Mouse (Mus musculus) testis, adult 2 months (tissue): ENCODE results near the gene Smim14. TPM values are rescaled to one million over a fixed set of nuclear protein-coding genes. Genes with fewer than 3 reads are reported as not detected.

Experiments
- H3K27ac ChIP-seq: fragments of 200-500 bp; 2 replicates; pipeline ENCODE4 v1.5.1; 2012; ENCODE audit warnings: low read depth, low read length; ENCODE audit not compliant: control insufficient read depth, insufficient read depth
- H3K27me3 ChIP-seq: fragments of 200-500 bp; 2 replicates; pipeline ENCODE4 v1.6.1; 2012; ENCODE audit warnings: mild to moderate bottlenecking, low read length, moderate library complexity; ENCODE audit not compliant: control insufficient read depth, insufficient read depth
- H3K36me3 ChIP-seq: fragments of 200-500 bp; 2 replicates; pipeline ENCODE4 v1.6.1; 2012; ENCODE audit warnings: mild to moderate bottlenecking, low read length; ENCODE audit not compliant: control insufficient read depth, insufficient read depth
- H3K4me1 ChIP-seq: fragments of 200-500 bp; 2 replicates; pipeline ENCODE4 v1.6.1; 2012; ENCODE audit warnings: low read length; ENCODE audit not compliant: control insufficient read depth, insufficient read depth
- H3K4me3 ChIP-seq: fragments of 200-500 bp; 2 replicates; pipeline ENCODE4 v1.5.1; 2012; ENCODE audit warnings: low read depth, mild to moderate bottlenecking, low read length, moderate library complexity, mixed read lengths; ENCODE audit not compliant: control insufficient read depth
- CTCF ChIP-seq: fragments of 200-500 bp; IDR thresholded peaks from 2 replicates; pipeline ENCODE4 v1.5.1; 2012; ENCODE audit warnings: low read depth, mild to moderate bottlenecking, inconsistent platforms, low read length, moderate library complexity; ENCODE audit not compliant: control insufficient read depth, insufficient read depth, insufficient replicate concordance
- POLR2A ChIP-seq: fragments of 200-500 bp; IDR thresholded peaks from 2 replicates; pipeline ENCODE4 v1.6.1; 2012; ENCODE audit warnings: low read depth, mild to moderate bottlenecking, inconsistent platforms, low read length, moderate library complexity; ENCODE audit not compliant: control insufficient read depth
- polyA plus RNA-seq: library from polyadenylated mRNA; depleted of rRNA; stranded (reverse); fragments of >200 nt; gene quantifications from 2 replicates; pipeline ENCODE4 v1.2.3, GENCODE M21; 2012

Smim14 gene
- polyA plus RNA-seq, 1 experiment, result 131 TPM

GRCm38 (mm10) chr5:65521803-65522202 is 15.2 kb downstream of the Smim14 start:
- TF ChIP-seq POLR2A (no peak), CTCF (no peak)
- H3K27me3 ChIP-seq, result no peaks in the 10 kb centered on the region
- H3K4me1 ChIP-seq, result no peaks in the 10 kb centered on the region
- no peak overlapping the region for H3K27ac ChIP-seq
- H3K4me3 ChIP-seq, result no peak overlapping the region
- H3K36me3 ChIP-seq, result no peaks in the 10 kb centered on the region

- Histone ChIP-seq H3K4me1 (no peaks in the 10 kb centered on the region), H3K4me3 (no peak overlapping the region), H3K27me3 (no peaks in the 10 kb centered on the region), H3K36me3 (no peaks in the 10 kb centered on the region), H3K27ac (no peak overlapping the region)
- TF ChIP-seq POLR2A, result no peak
- no peak for TF ChIP-seq CTCF
Measured at GRCm38 (mm10) chr5:65514635-65515278, 22.2 kb downstream of the Smim14 start.

GRCm38 (mm10) chr5:65513506-65513905 is 23.5 kb downstream of the Smim14 start:
- Histone ChIP-seq H3K4me3 (no peak overlapping the region), H3K36me3 (no peaks in the 10 kb centered on the region), H3K4me1 (no peaks in the 10 kb centered on the region), H3K27ac (0 out of 2 replicates have a peak overlapping the region, but pooled peaks have one; percentile 4), H3K27me3 (no peaks in the 10 kb centered on the region)
- TF ChIP-seq CTCF (no peak), POLR2A (no peak)

- H3K4me3 ChIP-seq, result no peak overlapping the region
Measured at GRCm38 (mm10) chr5:65508395-65508794, 28.6 kb downstream of the Smim14 start.

GRCm38 (mm10) chr5:65505786-65506185 is 31.2 kb downstream of the Smim14 start:
- no peaks in the 10 kb centered on the region for H3K36me3 ChIP-seq
- H3K4me3 ChIP-seq, result no peak overlapping the region
- no peak for TF ChIP-seq POLR2A
- H3K4me1 ChIP-seq, result peaks cover 2% of the 10 kb centered on the region; the same call in 1 of the 2 replicates
- H3K27ac ChIP-seq, result no peak overlapping the region
- no peaks in the 10 kb centered on the region for H3K27me3 ChIP-seq

More at GRCm38 (mm10) chr5:65508395-65508794, 28.6 kb downstream of the Smim14 start:
- Histone ChIP-seq H3K27ac (no peak overlapping the region; the same call in 1 of the 2 replicates), H3K4me1 (peaks cover 2% of the 10 kb centered on the region; the same call in 1 of the 2 replicates), H3K36me3 (no peaks in the 10 kb centered on the region), H3K27me3 (no peaks in the 10 kb centered on the region)
- TF ChIP-seq POLR2A (no peak), CTCF (no peak)

- no peak overlapping the region for H3K27ac ChIP-seq
- TF ChIP-seq CTCF, result no peak
- TF ChIP-seq POLR2A, result no peak
Measured at GRCm38 (mm10) chr5:65501407-65501806, 35.6 kb downstream of the Smim14 start.

GRCm38 (mm10) chr5:65500231-65500630 is 36.8 kb downstream of the Smim14 start:
- H3K4me3 ChIP-seq, result no peak overlapping the region
- no peak for TF ChIP-seq POLR2A
- no peak for TF ChIP-seq CTCF
- H3K36me3 ChIP-seq, result no peaks in the 10 kb centered on the region
- H3K27me3 ChIP-seq, result no peaks in the 10 kb centered on the region
- no peak overlapping the region for H3K27ac ChIP-seq
- no peaks in the 10 kb centered on the region for H3K4me1 ChIP-seq

More at GRCm38 (mm10) chr5:65501407-65501806, 35.6 kb downstream of the Smim14 start:
- H3K27me3 ChIP-seq, result no peaks in the 10 kb centered on the region
- no peak overlapping the region for H3K4me3 ChIP-seq
- no peaks in the 10 kb centered on the region for H3K36me3 ChIP-seq
- H3K4me1 ChIP-seq, result peaks cover 2% of the 10 kb centered on the region; the same call in 1 of the 2 replicates
